Mouse (Mus musculus) right cerebral cortex, adult 2 months (tissue): ENCODE data around the gene Olfr1442.
"Not testable (repeated sequence)": the region's sequence is repeated elsewhere in the genome, so short reads cannot be mapped to it uniquely, and the experiment has no call there.

Experiments
- DNase-seq, 2 experiments: peaks; one replicate each; pipeline ENCODE4 v3.0.0; 2021 to 2022; ENCODE audit warnings: low spot score in 2 of 2

The Olfr1442 gene

GRCm38 (mm10) chr19:12670139-12670538, at the start of gene Olfr1442:
Gene Olfr1442, plus strand, starts transcription at chr19:12670439.
- no peak for DNase-seq

- DNase-seq, result no peak
Observed at GRCm38 (mm10) chr19:12633176-12633575, 37.1 kb upstream of the Olfr1442 start, which contains the start of gene Glyat. Gene Glyat, plus strand, starts transcription at chr19:12633308.

GRCm38 (mm10) chr19:12634259-12634658, 36.0 kb upstream of the Olfr1442 start:
- no peak for DNase-seq

- no peak for DNase-seq
Observed at GRCm38 (mm10) chr19:12634963-12635362, 35.3 kb upstream of the Olfr1442 start.

- no peak for DNase-seq
Observed at GRCm38 (mm10) chr19:12636863-12637262, 33.4 kb upstream of the Olfr1442 start.

- DNase-seq, result no peak
Observed at GRCm38 (mm10) chr19:12638049-12638448, 32.2 kb upstream of the Olfr1442 start.

GRCm38 (mm10) chr19:12649511-12649910, 20.7 kb upstream of the Olfr1442 start:
- DNase-seq, result no peak

GRCm38 (mm10) chr19:12666156-12666555, 4.1 kb upstream of the Olfr1442 start:
- DNase-seq, result no peak

- DNase-seq, result not testable (repeated sequence)
Observed at GRCm38 (mm10) chr19:12668601-12669000, 1.6 kb upstream of the Olfr1442 start.

- no peak for DNase-seq
Observed at GRCm38 (mm10) chr19:12671051-12671450, 812 bp downstream of the Olfr1442 start.

- DNase-seq, result no peak
Observed at GRCm38 (mm10) chr19:12677812-12678211, 7.6 kb downstream of the Olfr1442 start, which contains the start of gene Olfr1443. Gene Olfr1443, plus strand, starts transcription at chr19:12678112.

GRCm38 (mm10) chr19:12684638-12685037, 14.4 kb downstream of the Olfr1442 start:
- no peak for DNase-seq

- no peak for DNase-seq
Observed at GRCm38 (mm10) chr19:12685231-12685630, 15.0 kb downstream of the Olfr1442 start.

- no peak for DNase-seq
Observed at GRCm38 (mm10) chr19:12695590-12695989, 25.4 kb downstream of the Olfr1442 start, which contains the start of gene Keg1. Gene Keg1, plus strand, starts transcription at chr19:12695786.

GRCm38 (mm10) chr19:12696221-12696620, 26.0 kb downstream of the Olfr1442 start:
- no peak for DNase-seq

- DNase-seq, result no peak
Observed at GRCm38 (mm10) chr19:12708458-12708857, 38.2 kb downstream of the Olfr1442 start.

GRCm38 (mm10) chr19:12708986-12709385, 38.7 kb downstream of the Olfr1442 start:
- no peak for DNase-seq

- no peak for DNase-seq
Observed at GRCm38 (mm10) chr19:12719189-12719588, 49.0 kb downstream of the Olfr1442 start.

- no peak for DNase-seq
Observed at GRCm38 (mm10) chr19:12720463-12720862, 50.2 kb downstream of the Olfr1442 start.

- DNase-seq, result not testable (repeated sequence)
Observed at GRCm38 (mm10) chr19:12720919-12721318, 50.7 kb downstream of the Olfr1442 start.

- DNase-seq, result not testable (repeated sequence)
Observed at GRCm38 (mm10) chr19:12721596-12721995, 51.4 kb downstream of the Olfr1442 start.

GRCm38 (mm10) chr19:12722308-12722707, 52.1 kb downstream of the Olfr1442 start:
- peak; percentile 5 to 12 for DNase-seq

GRCm38 (mm10) chr19:12725851-12726250, 55.6 kb downstream of the Olfr1442 start:
- no peak for DNase-seq
